Mouse (Mus musculus) layer of hippocampus, adult 11-12 months (tissue): ENCODE measurements at regions not wholly inside any gene's neighbourhood (a gene's known extent, or its start where the extent isn't known, plus 50 kb on each side); places are given as distances from the start of the nearest gene placed in this dataset.
"Not testable (repeated sequence)": the region's sequence is repeated elsewhere in the genome, so short reads cannot be mapped to it uniquely, and the experiment has no call there.

Experiments used
- DNase-seq: peaks from one replicate; pipeline ENCODE4 v3.0.0; 2022; ENCODE audit warnings: low spot score

- DNase-seq = peak; percentile 78
Measured at GRCm38 (mm10) chr1:35869381-35870143, 198.6 kb upstream of the Hs6st1 start.

GRCm38 (mm10) chr1:35870144-35870827 lies 197.9 kb upstream of the Hs6st1 start:
- no peak for DNase-seq

GRCm38 (mm10) chr1:35873038-35873437 lies 195.2 kb upstream of the Hs6st1 start:
- no peak for DNase-seq

GRCm38 (mm10) chr1:35875210-35875811 lies 192.9 kb upstream of the Hs6st1 start:
- DNase-seq = no peak

- DNase-seq = peak; percentile 17
Measured at GRCm38 (mm10) chr1:35878426-35878825, 189.8 kb upstream of the Hs6st1 start.

- DNase-seq = peak; percentile 89
Measured at GRCm38 (mm10) chr1:35879388-35880093, 188.7 kb upstream of the Hs6st1 start.

GRCm38 (mm10) chr1:35880562-35881265 lies 187.5 kb upstream of the Hs6st1 start:
- DNase-seq = no peak

GRCm38 (mm10) chr1:35881521-35881920 lies 186.7 kb upstream of the Hs6st1 start:
- DNase-seq = no peak

- DNase-seq = no peak
Measured at GRCm38 (mm10) chr1:35882101-35882500, 186.1 kb upstream of the Hs6st1 start.

GRCm38 (mm10) chr1:35889731-35890499 lies 178.3 kb upstream of the Hs6st1 start:
- no peak for DNase-seq

- DNase-seq = no peak
Measured at GRCm38 (mm10) chr1:35890500-35890900, 177.7 kb upstream of the Hs6st1 start.

- DNase-seq = no peak
Measured at GRCm38 (mm10) chr1:35899536-35899935, 168.7 kb upstream of the Hs6st1 start.

- DNase-seq = no peak
Measured at GRCm38 (mm10) chr1:35904001-35904547, 164.1 kb upstream of the Hs6st1 start.

GRCm38 (mm10) chr1:35913551-35913950 lies 154.6 kb upstream of the Hs6st1 start:
- no peak for DNase-seq

GRCm38 (mm10) chr1:35914175-35914574 lies 154.0 kb upstream of the Hs6st1 start:
- not testable (repeated sequence) for DNase-seq

- DNase-seq = no peak
Measured at GRCm38 (mm10) chr1:35915526-35915925, 152.7 kb upstream of the Hs6st1 start.

GRCm38 (mm10) chr1:35919840-35920734 lies 148.1 kb upstream of the Hs6st1 start:
- DNase-seq = no peak

GRCm38 (mm10) chr1:35924796-35925195 lies 143.4 kb upstream of the Hs6st1 start:
- no peak for DNase-seq

GRCm38 (mm10) chr1:35925301-35925700 lies 142.9 kb upstream of the Hs6st1 start:
- no peak for DNase-seq
